Mouse (Mus musculus): Measurements from ENCODE around the gene Srcin1.

- TF ChIP-seq MAX (IDR thresholded peaks at IDR 0.05) (no peak), MYOG (IDR thresholded peaks at IDR 0.05; ENCODE audit: control insufficient read depth, extremely low read depth, insufficient read length) (no peak), CTCF (IDR thresholded peaks at IDR 0.05; ENCODE audit: control insufficient read depth, insufficient read depth, insufficient read length) (peak; percentile 60), CEBPB (IDR thresholded peaks at IDR 0.05; ENCODE audit: low read depth) (no peak)
Observed at GRCm38 (mm10) chr11:97556569-97557408, 19.2 kb downstream of the Srcin1 start.

Data from C2C12 (cell line).